Mouse (Mus musculus) gastrocnemius, adult 2 months (tissue): Measurements from ENCODE around the gene Tex264. TPM values are rescaled to one million over a fixed set of nuclear protein-coding genes. Genes with fewer than 3 reads are reported as not detected.
"Not testable (repeated sequence)": the region's sequence is repeated elsewhere in the genome, so short reads cannot be mapped to it uniquely, and the experiment has no call there.

ENCODE experiments used
- DNase-seq: peaks from one replicate; pipeline ENCODE4 v3.0.0; 2022
- H3K27ac ChIP-seq: fragments of 200-600 bp; 2 replicates; pipeline ENCODE4 v1.8.1; 2022; ENCODE audit warnings: mild to moderate bottlenecking
- H3K4me3 ChIP-seq: fragments of 200-600 bp; 2 replicates; pipeline ENCODE4 v1.8.1; 2022; ENCODE audit warnings: mild to moderate bottlenecking, moderate library complexity
- CTCF ChIP-seq: fragments of 200-600 bp; IDR thresholded peaks from 2 replicates; pipeline ENCODE4 v1.8.1; 2022; ENCODE audit warnings: antibody characterized with exemption, mild to moderate bottlenecking, moderate library complexity
- intact Hi-C: fragments of 180-260 bp; cut with DNase I; formaldehyde crosslinking; loops from one replicate; pipeline ENCODE4 v1.15.1; 2025
- total RNA-seq, 2 experiments: library from RNA; stranded (reverse); gene quantifications; 2 replicates each; pipeline ENCODE4 v1.2.3; 2021

Tex264 gene
- total RNA-seq, 2 experiments from 2014 or later: 31.7 to 32.6 TPM

- Histone ChIP-seq H3K4me3 (no peak overlapping the region), H3K27ac (no peak overlapping the region)
- no peak for DNase-seq
- TF ChIP-seq CTCF: no peak
- intact Hi-C loops: no loop called here
Measured at GRCm38 (mm10) chr9:106657592-106657991, 28.1 kb downstream of the Tex264 start.

GRCm38 (mm10) chr9:106656820-106657219 lies 28.9 kb downstream of the Tex264 start:
- intact Hi-C loops: no loop called here
- Histone ChIP-seq H3K4me3 (no peak overlapping the region), H3K27ac (no peak overlapping the region)
- no peak for DNase-seq
- no peak for TF ChIP-seq CTCF

GRCm38 (mm10) chr9:106655884-106656720 lies 29.6 kb downstream of the Tex264 start, which contains the start of gene Grm2:
TSS of gene Grm2 (minus strand) at chr9:106656082.
- no peak for TF ChIP-seq CTCF
- Histone ChIP-seq H3K27ac (no peak within 1 kb of the TSS), H3K4me3 (peak within 1 kb of the TSS; percentile 40)
- intact Hi-C loops: no loop called here
- DNase-seq: peak; percentile 72

DNA sequence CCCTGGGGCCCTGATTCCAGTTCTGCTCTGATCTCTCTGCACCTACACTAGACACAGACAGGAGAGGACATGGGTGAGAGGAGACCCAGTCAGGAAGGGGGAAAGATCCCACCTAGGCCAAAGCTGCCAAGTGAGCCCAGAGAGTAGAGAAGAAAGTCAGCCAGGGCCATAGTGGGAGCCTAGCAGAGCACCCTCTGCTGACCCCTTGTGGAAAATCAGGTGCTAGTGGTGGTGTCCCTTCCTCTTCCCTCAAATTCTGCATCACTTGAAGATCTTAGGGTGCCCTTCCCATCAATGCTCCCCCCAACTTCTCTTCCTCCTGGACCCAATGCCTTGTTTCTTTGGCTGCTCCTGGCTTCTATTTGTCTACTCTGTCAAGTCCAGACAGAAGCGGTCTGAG lies 33.0 kb downstream of the Tex264 start:
- DNase-seq: no peak
- intact Hi-C loops: no loop called here
- no peak overlapping the region for H3K27ac ChIP-seq

GRCm38 (mm10) chr9:106647226-106647625 lies 38.5 kb downstream of the Tex264 start:
- no peak overlapping the region for H3K27ac ChIP-seq
- intact Hi-C loops: no loop called here
- TF ChIP-seq CTCF: no peak
- DNase-seq: no peak
- no peak overlapping the region for H3K4me3 ChIP-seq

More for the DNA sequence above, 33.0 kb downstream of the Tex264 start:
- TF ChIP-seq CTCF: 0 out of 2 replicates have a peak, but pooled peaks have one; percentile 4
- H3K4me3 ChIP-seq: no peak overlapping the region

DNA sequence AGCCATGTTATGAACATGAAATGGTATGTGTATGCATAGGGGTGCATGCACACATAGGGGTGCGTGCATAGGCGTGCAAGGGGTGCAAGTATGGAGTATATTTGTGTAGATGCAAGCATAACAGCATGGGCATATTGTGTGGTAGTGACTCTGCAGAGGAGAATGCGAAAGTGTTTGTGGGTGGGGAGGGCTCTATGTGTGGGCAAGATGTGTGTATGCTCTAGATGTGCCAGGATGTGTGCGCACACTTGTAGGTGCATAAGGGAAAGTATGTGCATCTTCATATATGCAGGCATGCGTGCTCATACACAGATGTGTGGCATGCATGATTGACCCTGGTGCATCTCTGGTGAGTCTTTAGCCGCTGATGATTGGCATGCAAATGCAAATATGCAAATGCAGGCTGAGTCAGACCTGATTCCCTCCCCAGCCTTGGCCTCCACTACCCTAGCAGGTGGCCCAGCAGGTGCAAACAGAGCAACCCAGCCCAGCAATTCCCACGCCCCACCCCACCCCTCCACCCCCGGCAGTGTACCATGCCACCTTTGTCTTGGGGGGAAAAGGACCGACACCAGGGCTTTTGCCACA lies 39.9 kb downstream of the Tex264 start:
- no peak overlapping the region for H3K4me3 ChIP-seq
- DNase-seq: no peak
- no peak overlapping the region for H3K27ac ChIP-seq
- TF ChIP-seq CTCF: no peak
- intact Hi-C loops: no loop called here

DNA sequence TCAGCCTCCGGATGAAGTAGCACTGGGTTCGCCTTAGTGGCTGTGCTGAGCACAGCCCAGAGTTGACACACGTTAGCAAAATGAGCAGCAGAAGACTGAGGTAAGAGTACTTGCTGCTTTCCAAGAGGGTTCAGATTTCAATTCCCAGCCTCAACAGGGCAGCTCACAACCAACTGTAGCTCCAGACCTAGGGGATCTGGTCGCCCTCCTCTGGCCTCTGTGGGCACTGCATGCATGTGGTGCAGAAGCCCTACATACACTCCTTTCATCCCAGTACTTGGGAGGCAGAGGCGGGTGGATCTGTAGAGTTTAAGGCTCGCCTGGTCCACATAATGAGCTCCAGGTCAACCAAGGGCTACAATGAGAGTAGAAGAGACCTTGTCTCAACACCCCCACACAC lies 41.9 kb downstream of the Tex264 start:
- Histone ChIP-seq H3K27ac (no peak overlapping the region), H3K4me3 (no peak overlapping the region)
- intact Hi-C loops: no loop called here
- no peak for DNase-seq
- no peak for TF ChIP-seq CTCF

DNA sequence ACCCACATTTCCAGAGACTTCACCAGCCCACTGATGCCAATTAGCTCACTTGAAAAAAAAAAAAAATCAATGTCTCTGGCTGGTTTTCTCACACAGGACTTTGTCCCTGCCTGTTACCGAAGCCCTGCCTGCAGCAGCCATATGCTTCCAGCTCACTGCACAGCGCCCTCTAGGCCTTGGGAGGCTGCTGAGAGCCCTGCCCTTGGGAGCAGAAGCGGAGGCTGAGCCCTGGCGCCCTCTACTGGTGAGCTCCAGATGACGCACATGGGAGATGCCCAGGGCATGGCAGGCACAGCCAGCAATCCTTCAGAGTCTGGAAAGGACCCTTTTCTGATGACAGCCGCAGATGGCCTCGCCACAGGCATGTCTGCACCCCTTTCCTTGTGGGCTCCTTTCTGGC lies 42.6 kb downstream of the Tex264 start:
- H3K27ac ChIP-seq: no peak overlapping the region
- TF ChIP-seq CTCF: peak; percentile 71
- no peak overlapping the region for H3K4me3 ChIP-seq
- DNase-seq: peak; percentile 64
- intact Hi-C loops: no loop called here

GRCm38 (mm10) chr9:106641346-106641745 lies 44.4 kb downstream of the Tex264 start:
- H3K4me3 ChIP-seq: no peak overlapping the region
- TF ChIP-seq CTCF: no peak
- no peak overlapping the region for H3K27ac ChIP-seq
- DNase-seq: no peak
- intact Hi-C loops: no loop called here

DNA sequence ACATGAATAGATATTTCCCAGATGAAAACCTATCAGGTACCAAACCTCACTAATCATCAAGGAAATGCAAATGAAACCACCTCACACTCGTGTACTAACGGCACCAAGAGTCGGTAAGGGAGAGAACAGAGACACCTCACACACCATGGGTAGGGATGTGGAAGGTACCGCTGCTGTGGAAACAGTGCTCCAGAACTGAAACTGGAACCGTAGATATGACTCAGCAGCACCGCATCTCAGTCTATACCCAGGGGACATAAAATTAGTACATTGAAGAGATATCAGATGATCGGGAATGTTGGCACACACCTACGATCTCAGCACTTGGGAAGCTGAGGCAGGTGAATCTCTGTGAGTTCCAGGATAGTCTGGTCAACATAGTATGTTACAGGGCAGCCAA lies 47.6 kb downstream of the Tex264 start:
- no peak for DNase-seq
- intact Hi-C loops: no loop called here
- Histone ChIP-seq H3K4me3 (no peak overlapping the region), H3K27ac (no peak overlapping the region)
- TF ChIP-seq CTCF: no peak

DNA sequence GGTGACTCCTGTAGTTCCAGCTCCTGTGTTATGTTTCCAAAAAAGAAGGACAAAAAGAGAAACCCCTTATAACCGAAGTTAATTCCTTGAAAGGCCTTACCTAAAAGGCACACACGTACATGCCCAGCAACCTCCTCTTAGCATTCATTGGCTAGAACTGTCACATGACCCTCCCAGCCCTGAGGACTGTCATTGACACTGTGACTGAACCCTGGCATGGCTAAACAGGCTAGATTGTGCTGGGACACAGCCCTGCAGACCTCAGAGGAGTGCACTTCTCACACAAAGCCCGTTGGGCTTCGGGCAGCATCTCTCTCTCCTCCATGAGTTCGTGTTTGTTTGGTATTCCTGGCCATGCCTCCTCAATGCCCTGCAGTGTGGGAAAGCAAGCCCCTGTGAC lies 53.5 kb downstream of the Tex264 start:
- intact Hi-C loops: no loop called here
- DNase-seq: no peak
- TF ChIP-seq CTCF: no peak
- no peak overlapping the region for H3K4me3 ChIP-seq
- H3K27ac ChIP-seq: no peak overlapping the region

DNA sequence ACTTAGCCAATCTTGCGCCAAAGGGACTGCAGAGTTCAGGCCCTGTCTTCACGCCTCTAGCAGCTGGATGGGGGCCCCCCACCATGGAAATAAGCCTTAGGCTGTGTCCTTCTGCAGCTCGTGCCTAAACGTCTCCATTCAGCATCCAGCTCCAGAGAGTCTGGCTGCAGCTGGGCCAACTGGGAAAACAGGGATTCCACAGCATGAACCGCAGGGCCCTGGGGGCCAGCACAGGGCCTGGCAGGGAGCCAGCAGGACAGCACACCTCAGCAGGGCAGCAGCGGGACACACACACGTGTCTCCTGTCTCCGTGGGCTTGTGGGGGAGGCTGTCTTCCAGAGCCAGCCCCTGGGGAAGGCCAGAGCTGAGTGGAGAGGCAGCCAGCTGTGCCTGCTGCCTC lies 57.9 kb downstream of the Tex264 start:
- H3K4me3 ChIP-seq, DNase-seq, H3K27ac ChIP-seq, intact Hi-C loops: not testable (repeated sequence)

DNA sequence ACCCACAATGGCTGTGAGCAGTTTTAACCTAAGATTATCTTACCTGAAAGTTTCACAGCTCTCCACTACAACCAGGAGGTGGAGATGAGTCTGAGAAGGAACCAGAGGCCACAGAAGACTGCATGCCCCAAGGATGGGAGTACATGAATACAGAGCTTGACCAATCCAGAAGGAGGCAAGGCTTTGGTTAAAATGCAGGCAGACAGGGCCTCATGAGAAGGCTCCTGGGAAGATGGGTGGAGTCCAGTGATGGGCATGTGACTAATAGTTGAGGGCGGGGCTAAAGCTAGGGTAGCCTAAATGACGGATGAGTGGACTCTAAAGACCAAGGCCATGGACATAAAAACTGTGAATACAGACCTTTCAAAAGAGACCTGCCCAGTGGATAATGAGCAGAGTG lies 59.4 kb downstream of the Tex264 start, which contains the start of gene Iqcf6:
Iqcf6 (plus strand) TSS at position 301 of the 400 bp plus-strand sequence.
- DNase-seq: no peak
- intact Hi-C loops: no loop called here
- Histone ChIP-seq H3K27ac (no peak within 1 kb of the TSS), H3K4me3 (no peak within 1 kb of the TSS)
- no peak for TF ChIP-seq CTCF
